Mouse (Mus musculus) liver, embryonic 15.5 days (tissue): ENCODE measurements around the gene 4930426L09Rik. TPM values are rescaled to one million over a fixed set of nuclear protein-coding genes. Genes with fewer than 3 reads are reported as not detected.

Source experiments
- polyA plus RNA-seq: library from polyadenylated mRNA; unstranded; fragments of >200 nt; fragmentation: Nextera tagmentation; extraction: Ambion mirVana; gene quantifications from 2 replicates; pipeline ENCODE4 v1.2.1, GENCODE M21; 2015

Gene 4930426L09Rik
- polyA plus RNA-seq, 1 experiment from 2014 or later = 0.15 TPM

Other genes with a start within 250 kb of the 4930426L09Rik start
- 16.9 and 17.8 TPM in 2 replicates for gene Pip4k2a, start 217 bp upstream of the 4930426L09Rik start, polyA plus RNA-seq
- 0.03 and 0.12 TPM in 2 replicates for gene Armc3, start 201.0 kb downstream of the 4930426L09Rik start, polyA plus RNA-seq